Mouse (Mus musculus): Measurements from ENCODE around the gene Zfp654. TPM values are rescaled to one million over a fixed set of nuclear protein-coding genes. Genes with fewer than 3 reads are reported as not detected.

The Zfp654 gene
- total RNA-seq, 2 experiments from 2014 or later, result 9.6 to 10.9 TPM

GRCm38 (mm10) chr16:64856946-64857345, 5.5 kb upstream of the Zfp654 start:
- intact Hi-C loops (cut with DNase I), result loop anchor here (10.0 kb wide), 1 partner anchor 2002 kb away; the partner anchor contains the start of gene Pros1
- DNase-seq, result no peak

- DNase-seq, result no peak
- intact Hi-C loops (cut with DNase I), result loop anchor here (1.0 to 10.0 kb wide), 3 partner anchors 19 to 1998 kb away; partner anchors contain the start of gene Pros1
These were observed 1.4 kb upstream of the Zfp654 start for GRCm38 (mm10) chr16:64852891-64853290.

DNA sequence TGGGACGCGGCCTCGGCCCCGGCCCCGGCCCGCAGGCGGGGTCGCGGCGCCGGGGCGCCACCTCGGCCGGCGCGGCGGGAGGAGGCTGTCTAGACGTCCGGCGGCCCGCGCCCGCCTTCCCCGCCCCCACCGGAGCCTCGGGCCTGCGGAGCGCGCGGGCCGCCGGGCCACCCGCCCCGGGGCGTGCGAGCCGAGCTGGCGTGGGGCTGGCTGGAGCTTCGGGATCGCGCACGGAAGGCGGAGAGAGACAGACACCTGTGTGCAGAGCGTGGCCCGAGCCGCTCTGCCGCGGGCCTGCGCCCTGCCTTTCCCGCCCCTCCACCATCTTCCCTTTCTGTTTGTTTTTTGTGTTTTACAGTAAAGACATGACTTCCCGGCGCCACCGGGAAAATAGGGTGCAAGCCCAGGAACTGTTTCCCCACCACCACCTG, 1.0 kb upstream of the Zfp654 start:
- DNase-seq, result peak; percentile 50 to 68
- intact Hi-C loops (cut with DNase I), result loop anchor here (1.0 to 10.0 kb wide), 3 partner anchors 20 to 1998 kb away; partner anchors contain the start of gene Pros1

DNA sequence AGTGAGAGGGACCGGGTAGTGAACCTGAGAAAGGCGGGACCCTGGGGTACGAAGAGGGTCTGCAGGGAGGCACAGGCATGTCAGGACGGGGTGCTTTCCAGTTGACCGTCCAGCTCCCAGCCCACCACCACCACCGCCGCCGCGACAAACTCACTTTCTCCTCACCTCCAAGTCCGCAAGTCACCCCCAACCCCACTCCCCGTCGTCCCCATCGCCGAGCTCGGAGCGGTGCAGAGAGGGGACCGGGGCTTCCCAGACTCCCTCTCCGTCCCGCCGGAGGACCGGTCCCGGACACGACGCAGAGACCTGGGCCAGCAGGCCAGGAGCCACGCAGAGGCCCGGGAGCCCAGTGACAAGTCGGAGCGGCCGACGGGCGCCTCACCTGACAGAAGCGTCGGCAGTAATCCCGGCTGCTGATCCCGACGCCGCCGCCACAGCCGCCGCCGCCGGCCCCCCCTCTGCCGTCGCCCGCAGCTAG, 328 bp downstream of the Zfp654 start:
- intact Hi-C loops (cut with DNase I), result loop anchor here (2.0 to 10.0 kb wide), 3 partner anchors 80 to 1996 kb away; partner anchors contain the start of genes 4930453N24Rik and Pros1
- DNase-seq, result no peak

- DNase-seq, result peak; percentile 24 to 40
These were observed 966 bp downstream of the Zfp654 start for GRCm38 (mm10) chr16:64850287-64851084.

DNA sequence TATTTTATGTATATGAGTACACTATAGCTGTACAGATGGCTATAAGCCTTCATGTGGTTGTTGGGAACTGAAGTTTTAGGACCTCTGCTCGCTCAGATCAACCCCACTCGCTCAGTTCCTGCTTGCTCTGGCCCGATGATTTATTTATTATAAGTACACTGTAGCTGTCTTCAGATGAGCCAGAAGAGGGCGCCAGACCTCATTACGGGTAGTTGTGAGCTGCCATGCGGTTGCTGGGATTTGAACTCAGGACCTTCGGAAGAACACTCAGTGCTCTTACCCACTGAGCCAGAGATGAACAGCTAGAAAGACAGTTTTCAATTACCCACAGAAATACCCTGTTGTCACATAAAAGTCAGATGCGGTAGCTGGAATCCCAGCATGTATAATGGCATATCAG, 5.5 kb downstream of the Zfp654 start:
- DNase-seq, result no peak
- intact Hi-C loops (cut with DNase I), result no loop called here

More at GRCm38 (mm10) chr16:64850287-64851084, 966 bp downstream of the Zfp654 start:
- intact Hi-C loops (cut with DNase I), result loop anchor here (2.0 to 10.0 kb wide), 3 partner anchors 80 to 1996 kb away; partner anchors contain the start of genes 4930453N24Rik and Pros1

DNA sequence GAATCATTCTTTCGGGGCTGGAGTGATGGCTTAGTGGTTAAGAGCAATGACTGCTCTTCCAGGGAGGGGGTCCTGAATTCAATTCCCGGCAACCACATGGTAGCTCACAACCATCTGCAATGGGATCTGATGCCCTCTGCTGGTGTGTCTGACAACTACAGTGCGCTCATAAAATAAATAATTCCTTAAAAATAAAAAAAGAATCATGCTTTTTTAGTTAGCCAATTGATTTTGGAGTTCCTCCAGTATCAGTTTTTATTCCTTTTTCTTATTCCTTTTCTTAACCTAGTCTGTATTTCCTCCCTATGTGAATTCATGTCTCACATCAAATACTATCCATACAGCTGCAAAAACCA, 9.1 kb downstream of the Zfp654 start:
- intact Hi-C loops (cut with DNase I), result no loop called here
- DNase-seq, result no peak

DNA sequence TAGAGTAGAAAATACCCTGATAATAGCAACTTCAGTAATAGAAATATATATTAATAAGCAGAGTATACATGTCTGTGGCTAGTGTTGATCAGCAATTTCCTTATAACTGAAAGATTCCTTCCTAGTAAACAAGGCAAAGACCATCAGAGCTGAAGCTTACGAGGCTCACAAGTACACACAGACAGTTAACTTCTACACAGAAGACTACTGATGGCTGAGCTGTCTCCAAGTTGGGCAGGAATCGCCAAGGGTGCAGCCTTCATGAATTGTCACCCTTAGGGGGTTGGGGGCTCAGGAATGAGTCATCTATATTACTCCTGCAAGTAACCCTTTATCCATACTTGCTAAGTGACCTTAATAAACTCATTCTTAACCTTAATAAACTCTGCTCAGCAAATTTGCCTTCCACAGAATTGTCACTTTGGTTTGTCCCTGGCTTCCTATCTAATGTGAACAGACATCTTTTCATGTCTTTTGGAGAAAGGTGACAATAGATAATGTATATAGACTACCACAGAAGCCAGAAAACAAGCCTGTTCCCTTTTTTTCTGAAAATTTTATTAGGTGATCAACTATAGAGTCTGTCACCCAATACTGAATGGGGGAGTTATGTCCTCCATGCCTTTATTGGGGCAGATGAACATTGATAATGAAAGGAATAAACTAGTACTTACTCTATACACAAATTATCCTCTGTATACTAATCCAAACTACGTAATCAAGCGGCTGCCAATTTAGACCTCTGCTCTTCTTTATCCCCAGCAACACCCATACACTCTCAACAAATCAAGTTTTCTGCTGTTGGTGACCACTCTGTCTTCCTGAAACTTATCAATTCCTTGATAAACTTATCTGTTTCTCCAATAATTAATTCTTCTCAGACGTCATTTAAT, 9.7 kb downstream of the Zfp654 start:
- no peak for DNase-seq
- intact Hi-C loops (cut with DNase I), result no loop called here

DNA sequence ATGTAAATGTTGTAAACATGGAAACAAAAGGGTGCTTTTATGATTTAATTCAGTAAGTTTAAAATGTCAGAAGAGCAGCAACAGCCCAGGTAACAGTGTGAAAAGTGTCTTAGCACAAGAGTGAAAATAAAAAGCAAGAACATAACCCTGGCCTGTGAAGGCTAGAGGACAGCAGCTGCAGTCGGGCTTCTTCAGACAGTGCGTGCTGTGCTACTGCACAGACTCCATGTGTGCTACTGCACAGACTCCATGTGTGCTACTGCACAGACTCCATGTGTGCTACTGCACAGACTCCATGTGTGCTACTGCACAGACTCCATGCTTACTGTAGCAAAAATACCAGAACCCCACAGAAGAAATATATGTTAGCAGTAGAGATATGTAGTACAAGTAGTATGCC, 14.7 kb downstream of the Zfp654 start:
- intact Hi-C loops (cut with DNase I), result no loop called here
- DNase-seq, result no peak

DNA sequence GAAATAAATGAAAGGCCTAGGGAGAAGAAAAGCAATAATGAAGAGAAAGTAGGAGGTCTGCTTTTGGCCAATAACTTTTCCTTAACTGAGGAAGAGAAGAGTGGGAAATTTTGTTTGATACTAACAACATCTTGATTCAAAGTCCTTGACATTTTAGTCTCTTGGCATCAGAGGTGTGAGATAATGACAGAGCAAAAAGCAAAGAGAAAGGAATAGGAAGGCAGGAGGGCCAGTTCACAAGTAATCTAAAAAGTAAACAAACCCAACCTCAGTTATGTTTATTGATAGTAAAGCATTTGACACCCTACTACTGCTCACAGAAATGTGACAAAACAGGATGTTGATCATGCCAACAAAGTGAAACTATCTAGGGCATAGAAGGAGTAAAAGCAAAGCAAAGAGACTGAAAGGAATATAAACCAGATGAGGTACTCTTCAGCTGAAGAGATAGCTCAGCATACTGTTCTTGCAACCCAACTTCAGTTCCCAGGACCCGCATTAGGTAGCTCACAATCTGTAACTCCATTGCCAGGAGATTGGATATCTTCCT, 15.4 kb downstream of the Zfp654 start:
- intact Hi-C loops (cut with DNase I), result no loop called here

GRCm38 (mm10) chr16:64830291-64830690, 21.2 kb downstream of the Zfp654 start:
- no peak for DNase-seq
- intact Hi-C loops (cut with DNase I), result no loop called here

More for the DNA sequence above, 15.4 kb downstream of the Zfp654 start:
- no peak for DNase-seq

GRCm38 (mm10) chr16:64824474-64824873, 27.0 kb downstream of the Zfp654 start:
- intact Hi-C loops (cut with DNase I), result no loop called here
- DNase-seq, result no peak

DNA sequence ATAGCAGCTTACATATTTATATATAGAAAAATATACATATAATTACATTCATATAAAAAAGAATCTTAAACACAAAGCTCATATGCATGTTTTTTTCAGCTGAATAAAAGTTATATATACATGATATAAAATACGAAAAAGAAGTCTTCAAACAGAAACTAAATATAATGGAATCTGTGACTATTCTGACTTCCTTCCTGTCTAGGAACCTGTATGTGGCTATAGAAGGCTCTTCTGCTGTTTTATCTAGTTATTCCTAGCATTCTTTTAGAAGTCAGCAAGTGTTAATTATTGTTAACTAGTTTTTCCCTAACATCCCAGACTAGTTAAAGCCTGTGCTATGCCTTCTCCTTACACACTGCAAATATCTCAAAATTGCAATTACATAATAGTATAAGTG, 27.6 kb downstream of the Zfp654 start:
- no peak for DNase-seq
- intact Hi-C loops (cut with DNase I), result no loop called here

DNA sequence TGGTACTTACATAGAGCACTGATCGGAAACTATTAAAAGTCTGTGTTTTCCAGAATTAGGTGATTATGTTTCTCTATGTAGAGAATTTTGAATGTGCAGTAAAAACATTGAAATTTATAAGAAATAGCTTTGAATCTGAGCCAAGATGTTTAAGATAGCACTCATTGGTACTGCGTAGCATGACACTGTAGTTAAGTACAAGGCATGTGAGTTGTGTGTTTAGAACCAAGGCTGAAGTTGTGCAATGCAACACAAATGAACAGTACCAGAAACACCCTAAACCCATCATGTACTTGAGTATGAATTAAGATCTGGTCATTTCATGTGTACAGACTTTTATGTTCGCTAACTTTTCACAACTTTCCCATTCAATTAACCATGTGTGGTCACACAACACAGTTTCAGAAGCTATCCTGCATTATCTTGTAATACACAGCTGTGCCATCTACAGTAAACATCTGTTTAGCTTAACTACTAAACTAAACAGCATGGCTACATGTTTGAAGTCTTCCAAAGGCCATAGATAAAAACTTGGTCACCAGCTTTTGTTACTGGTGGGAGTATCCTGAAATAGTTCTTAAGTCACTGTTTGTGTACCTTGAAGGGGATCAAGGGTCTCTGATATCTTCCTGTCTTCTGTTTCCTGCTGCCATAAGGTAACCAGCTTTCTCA, 34.2 kb downstream of the Zfp654 start:
- intact Hi-C loops (cut with DNase I), result no loop called here
- no peak for DNase-seq

DNA sequence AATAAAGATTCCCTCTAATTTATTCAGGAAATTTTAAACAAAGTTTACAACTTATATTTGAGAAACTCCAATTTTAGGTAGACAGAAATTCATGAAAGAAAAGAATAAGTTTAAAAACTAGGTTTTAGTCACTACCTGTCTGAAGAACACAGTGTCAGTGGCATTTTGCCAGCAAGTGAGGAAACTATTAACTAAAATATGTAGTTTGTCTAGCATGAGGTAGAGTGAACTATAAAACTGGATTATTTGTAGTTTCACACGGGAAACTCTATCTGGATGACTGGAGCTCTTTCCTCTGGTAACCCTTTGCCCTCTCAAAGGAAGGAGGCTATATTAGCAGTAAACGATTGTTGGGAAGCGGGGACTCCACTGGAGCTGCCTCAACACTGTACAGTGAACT, 48.4 kb downstream of the Zfp654 start:
- intact Hi-C loops (cut with DNase I), result no loop called here
- DNase-seq, result no peak

DNA sequence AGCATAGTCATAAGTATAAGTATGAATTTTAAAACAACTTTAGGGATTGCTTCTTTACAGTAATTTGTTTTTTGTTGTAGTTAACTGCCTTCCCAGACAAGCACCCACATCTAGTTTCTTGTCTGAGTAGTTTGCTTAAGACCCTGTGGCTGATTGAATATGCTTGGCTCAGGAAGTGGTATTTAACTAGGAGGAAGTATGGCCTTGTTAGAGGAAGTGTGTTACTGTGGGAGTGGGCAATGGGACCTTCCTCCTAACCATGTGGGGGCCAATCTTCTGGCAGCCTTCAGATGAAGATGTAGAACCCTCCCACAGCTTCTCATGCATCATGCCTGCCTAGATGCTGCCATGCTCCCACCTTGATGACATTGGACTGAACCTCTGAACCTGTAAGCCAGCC, 49.8 kb downstream of the Zfp654 start:
- intact Hi-C loops (cut with DNase I), result no loop called here
- DNase-seq, result no peak

DNA sequence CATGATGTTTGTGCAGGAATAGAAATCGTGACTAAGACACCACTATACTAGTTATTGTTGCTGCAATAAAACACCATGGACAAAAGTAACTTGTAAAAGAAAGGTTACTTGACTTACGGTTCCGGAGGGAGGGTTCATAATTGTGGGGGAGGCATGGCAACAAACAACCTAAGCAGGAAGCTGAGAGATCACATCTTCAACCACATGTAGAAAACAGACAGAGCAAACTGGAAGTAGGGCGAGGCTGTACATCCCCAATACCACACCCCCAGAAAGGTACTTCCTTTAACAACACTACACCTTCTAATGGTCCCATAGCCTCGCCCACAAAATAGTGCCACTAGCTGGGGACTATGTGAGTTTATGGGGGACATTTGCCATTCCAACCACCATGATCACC, 51.1 kb downstream of the Zfp654 start:
- intact Hi-C loops (cut with DNase I), result no loop called here
- DNase-seq, result no peak

- DNase-seq, result no peak
- intact Hi-C loops (cut with DNase I), result no loop called here
These were observed 56.6 kb downstream of the Zfp654 start for GRCm38 (mm10) chr16:64794802-64795201.

DNA sequence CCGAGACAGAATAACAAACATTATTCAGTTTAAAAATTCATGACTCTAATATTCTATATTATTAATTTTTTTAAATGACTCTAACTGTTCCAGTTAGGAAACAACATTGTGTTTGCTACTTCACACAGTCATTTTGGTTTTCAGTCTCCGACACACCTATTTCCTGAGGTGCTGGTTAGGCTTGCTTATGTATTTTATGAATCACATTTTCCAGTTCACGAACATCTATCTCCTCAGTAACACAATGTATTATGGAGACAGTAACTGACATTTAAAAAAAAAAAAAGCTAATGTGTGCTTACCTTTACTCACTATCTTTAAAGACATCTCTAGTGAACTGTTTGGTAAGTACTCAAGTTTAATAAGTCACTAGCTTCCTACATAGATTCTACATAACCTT, 61.7 kb downstream of the Zfp654 start:
- DNase-seq, result no peak
- intact Hi-C loops (cut with DNase I), result no loop called here

DNA sequence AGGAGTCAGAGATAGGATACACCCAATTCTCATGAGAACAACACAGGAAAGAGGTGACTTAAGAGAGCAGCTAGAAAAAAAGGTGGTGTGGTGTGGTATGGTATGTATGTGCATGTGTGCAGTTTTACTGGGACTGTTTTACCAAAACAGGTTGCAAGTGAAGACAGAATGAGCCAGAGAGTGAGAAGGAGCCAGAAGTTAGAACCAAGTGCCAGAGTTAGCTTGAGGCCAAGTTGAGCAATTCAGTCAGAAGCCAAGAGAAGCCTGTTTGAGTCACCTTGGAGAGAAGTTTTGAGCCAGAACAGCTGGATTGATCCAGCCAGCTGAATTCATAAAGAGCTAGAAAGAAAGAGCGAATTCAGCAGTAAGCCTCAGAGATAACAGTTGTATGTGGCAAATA, 75.9 kb downstream of the Zfp654 start:
- intact Hi-C loops (cut with DNase I), result no loop called here
- DNase-seq, result no peak
